Mouse (Mus musculus) heart, postnatal 10 days (tissue): Measurements from ENCODE around the gene Prr36. TPM values are rescaled to one million over a fixed set of nuclear protein-coding genes. Genes with fewer than 3 reads are reported as not detected.
"Not testable (repeated sequence)": the region's sequence is repeated elsewhere in the genome, so short reads cannot be mapped to it uniquely, and the experiment has no call there.

Source experiments
- DNase-seq, 2 experiments: peaks; one replicate each; pipeline ENCODE4 v3.0.0; 2021
- intact Hi-C: fragments of 180-260 bp; cut with DNase I; formaldehyde crosslinking; loops from one replicate; pipeline ENCODE4 v1.15.1; 2025
- total RNA-seq, 2 experiments: library from RNA; stranded (reverse); gene quantifications; 2 replicates each; pipeline ENCODE4 v1.2.3; 2021

Gene Prr36
- under 1 TPM in 1 of 2 experiments, not detected in 1; 0.05 TPM for total RNA-seq

- intact Hi-C loops: no loop called here
- DNase-seq: peak in 1 of 2 experiments; percentile 4
Measured at GRCm38 (mm10) chr8:4216791-4217621, at the start of gene Prr36. Prr36 (minus strand) TSS chr8:4217459.

GRCm38 (mm10) chr8:4265160-4265914 lies 48.1 kb upstream of the Prr36 start:
- no peak for DNase-seq
- intact Hi-C loops: no loop called here

- intact Hi-C loops: no loop called here
- no peak for DNase-seq
Measured at GRCm38 (mm10) chr8:4263105-4263791, 46.0 kb upstream of the Prr36 start.

GRCm38 (mm10) chr8:4259805-4260170 lies 42.5 kb upstream of the Prr36 start:
- intact Hi-C loops: loop anchor here (2.0 to 10.0 kb wide), 2 partner anchors 119 to 635 kb away; partner anchors contain the start of genes Pcp2, Pet100 and Xab2
- DNase-seq: no peak

GRCm38 (mm10) chr8:4259125-4259804 lies 42.0 kb upstream of the Prr36 start, which contains the start of gene Ctxn1:
Ctxn1 (minus strand) TSS chr8:4259274.
- DNase-seq: peak; percentile 96
- intact Hi-C loops: loop anchor here (2.0 to 10.0 kb wide), 2 partner anchors 118 to 634 kb away; partner anchors contain the start of genes Pcp2, Pet100 and Xab2

GRCm38 (mm10) chr8:4258678-4259077 lies 41.4 kb upstream of the Prr36 start:
- intact Hi-C loops: loop anchor here (2.0 to 10.0 kb wide), 2 partner anchors 118 to 634 kb away; partner anchors contain the start of genes Pcp2, Pet100 and Xab2
- no peak for DNase-seq

GRCm38 (mm10) chr8:4258233-4258632 lies 41.0 kb upstream of the Prr36 start:
- peak; percentile 71 to 86 for DNase-seq
- intact Hi-C loops: loop anchor here (2.0 to 10.0 kb wide), 2 partner anchors 117 to 633 kb away; partner anchors contain the start of genes Pcp2, Pet100 and Xab2

GRCm38 (mm10) chr8:4257350-4257749 lies 40.1 kb upstream of the Prr36 start:
- no peak for DNase-seq
- intact Hi-C loops: loop anchor here (10.0 kb wide), 1 partner anchor 633 kb away; the partner anchor contains the start of genes Pcp2, Pet100 and Xab2

- DNase-seq: no peak
- intact Hi-C loops: loop anchor here (10.0 kb wide), 1 partner anchor 632 kb away; the partner anchor contains the start of genes Pcp2, Pet100 and Xab2
Measured at GRCm38 (mm10) chr8:4256911-4257310, 39.7 kb upstream of the Prr36 start.

- intact Hi-C loops: loop anchor here (10.0 kb wide), 1 partner anchor 631 kb away; the partner anchor contains the start of genes Pcp2, Pet100 and Xab2
- DNase-seq: not testable (repeated sequence)
Measured at GRCm38 (mm10) chr8:4255471-4255870, 38.2 kb upstream of the Prr36 start.

- DNase-seq: peak; percentile 71 to 77
- intact Hi-C loops: loop anchor here (5.0 to 10.0 kb wide), 4 partner anchors 118 to 629 kb away; partner anchors contain the start of genes Pcp2, Pet100 and Xab2
Measured at GRCm38 (mm10) chr8:4254001-4254400, 36.7 kb upstream of the Prr36 start.

- intact Hi-C loops: loop anchor here (2.0 to 10.0 kb wide), 6 partner anchors 14 to 628 kb away; partner anchors contain the start of genes Gm49320, Map2k7, Pcp2 and Pet100
- peak; percentile 97 to 98 for DNase-seq
Measured at GRCm38 (mm10) chr8:4252934-4253841, 35.9 kb upstream of the Prr36 start, which contains the start of gene Snapc2. Snapc2 (plus strand) TSS chr8:4253080.

- DNase-seq: no peak
- intact Hi-C loops: loop anchor here (2.0 to 10.0 kb wide), 6 partner anchors 13 to 627 kb away; partner anchors contain the start of genes Gm49320, Map2k7, Pcp2 and Pet100
Measured at GRCm38 (mm10) chr8:4252116-4252760, 35.0 kb upstream of the Prr36 start.

GRCm38 (mm10) chr8:4250306-4250970 lies 33.2 kb upstream of the Prr36 start:
- intact Hi-C loops: loop anchor here (5.0 to 10.0 kb wide), 4 partner anchors 122 to 626 kb away; partner anchors contain the start of genes Pcp2, Pet100 and Xab2
- peak; percentile 84 to 92 for DNase-seq

GRCm38 (mm10) chr8:4249213-4249612 lies 32.0 kb upstream of the Prr36 start:
- peak; percentile 63 for DNase-seq
- intact Hi-C loops: no loop called here

GRCm38 (mm10) chr8:4247951-4248540 lies 30.8 kb upstream of the Prr36 start, which contains the start of gene Tgfbr3l:
Tgfbr3l (plus strand) TSS chr8:4248214.
- no peak for DNase-seq
- intact Hi-C loops: no loop called here

GRCm38 (mm10) chr8:4247241-4247640 lies 30.0 kb upstream of the Prr36 start:
- intact Hi-C loops: no loop called here
- DNase-seq: no peak
